Mouse (Mus musculus): Measurements from ENCODE around the gene Lpar5. TPM values are rescaled to one million over a fixed set of nuclear protein-coding genes. Genes with fewer than 3 reads are reported as not detected.

Lpar5 gene
- 22.2 TPM for polyA plus RNA-seq (2017; shearing (Covaris generic))

DNA sequence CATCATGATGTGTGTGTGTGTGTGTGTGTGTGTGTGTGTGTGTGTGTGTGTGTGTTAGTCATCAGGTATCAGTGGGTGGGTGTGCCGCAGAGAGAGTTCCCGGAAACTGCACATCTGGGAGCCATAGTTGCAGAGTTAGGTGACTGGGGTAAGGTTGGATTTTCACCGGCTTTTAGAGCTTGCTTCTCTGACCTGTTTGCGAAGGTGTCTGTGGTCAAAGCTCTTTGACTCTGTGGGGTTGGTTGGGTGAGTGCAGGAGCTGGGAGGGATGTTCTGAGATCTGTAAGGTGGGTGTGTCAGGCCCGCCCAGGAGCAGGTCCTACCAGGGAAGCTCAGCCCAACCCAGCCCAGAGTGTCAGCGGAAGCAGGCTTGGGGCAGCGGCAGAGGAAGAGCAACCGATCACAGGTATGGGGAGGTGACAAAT is at the start of gene Lpar5:
TSS of gene Lpar5 (plus strand) at position 350 of the 425 bp plus-strand sequence.

GRCm38 (mm10) chr6:125039533-125040153 is 28.1 kb upstream of the Lpar5 start, which contains the start of gene Ing4:
Gene Ing4, plus strand, starts transcription at chr6:125039760.

GRCm38 (mm10) chr6:125049678-125050077 is 18.0 kb upstream of the Lpar5 start, which contains the start of gene Acrbp:
Gene Acrbp, plus strand, starts transcription at chr6:125049689.

GRCm38 (mm10) chr6:125095391-125096278 is 27.9 kb downstream of the Lpar5 start, which contains the start of gene Chd4:
Gene Chd4, plus strand, starts transcription at chr6:125095981.

DNA sequence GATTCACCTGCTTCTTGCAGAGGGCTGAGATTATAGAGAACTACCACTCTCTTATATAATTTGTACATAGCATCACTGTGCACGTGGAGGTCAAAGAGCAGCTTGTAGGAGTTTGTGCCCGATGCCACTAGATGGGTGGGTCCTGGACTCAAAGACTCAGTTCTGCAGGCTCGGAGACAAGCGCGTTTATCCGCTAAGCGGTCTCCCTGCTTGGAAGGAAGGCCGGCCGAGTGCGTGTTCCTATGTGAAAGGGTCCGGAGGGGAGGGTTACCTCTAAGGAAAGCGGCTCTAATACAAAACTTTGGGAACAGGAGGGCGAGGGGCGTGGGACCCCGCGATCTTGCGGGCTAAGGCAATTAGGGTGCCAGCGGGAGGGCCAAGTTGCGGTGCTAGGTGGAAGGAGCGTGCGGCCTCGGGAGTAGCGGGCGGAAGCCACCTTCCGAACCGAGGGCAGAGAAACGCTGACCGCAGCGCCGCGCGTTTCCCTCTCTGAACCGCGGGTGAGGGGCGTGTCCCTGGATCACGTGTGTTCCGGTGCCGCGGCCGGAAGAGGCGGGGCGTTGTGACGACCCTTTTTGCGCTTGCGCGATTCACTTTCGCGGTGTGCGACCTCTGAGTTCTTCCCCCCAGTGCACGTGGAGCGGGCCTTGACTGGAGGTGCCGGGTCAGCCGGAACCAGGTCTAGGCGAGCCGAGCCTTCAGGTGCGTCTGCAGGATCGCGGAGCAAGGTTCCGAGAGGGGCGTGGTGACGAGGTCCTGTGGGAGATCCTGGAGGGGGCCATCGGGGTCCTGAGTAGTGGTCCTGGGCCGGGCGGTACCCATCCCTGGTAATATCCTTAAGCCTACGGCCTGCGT is 63.8 kb downstream of the Lpar5 start, which contains the start of gene Nop2:
TSS of gene Nop2 (plus strand) at position 608 of the 855 bp plus-strand sequence.

Other genes with a start within 250 kb of the Lpar5 start
- gene Usp5, start 238.4 kb upstream of the Lpar5 start, polyA plus RNA-seq (2017; shearing (Covaris generic)), result 143 TPM
- 8.5 TPM for gene Cdca3, start 238.4 kb upstream of the Lpar5 start, polyA plus RNA-seq (2017; shearing (Covaris generic))
- not detected for gene Gnb3, start 227.6 kb upstream of the Lpar5 start, polyA plus RNA-seq (2017; shearing (Covaris generic))
- not detected for gene P3h3, start 210.2 kb upstream of the Lpar5 start, polyA plus RNA-seq (2017; shearing (Covaris generic))
- gene Gpr162, start 203.9 kb upstream of the Lpar5 start, polyA plus RNA-seq (2017; shearing (Covaris generic)), result 0.39 TPM
- gene Cd4, start 179.7 kb upstream of the Lpar5 start, polyA plus RNA-seq (2017; shearing (Covaris generic)), result 304 TPM
- gene Lag3, start 156.2 kb upstream of the Lpar5 start, polyA plus RNA-seq (2017; shearing (Covaris generic)), result 5.8 TPM
- gene Ptms, start 147.8 kb upstream of the Lpar5 start, polyA plus RNA-seq (2017; shearing (Covaris generic)), result 11.1 TPM
- 189 TPM for gene Mlf2, start 136.5 kb upstream of the Lpar5 start, polyA plus RNA-seq (2017; shearing (Covaris generic))
- gene Cops7a, start 102.4 kb upstream of the Lpar5 start, polyA plus RNA-seq (2017; shearing (Covaris generic)), result 105 TPM
- not detected for gene Pianp, start 71.2 kb upstream of the Lpar5 start, polyA plus RNA-seq (2017; shearing (Covaris generic))
- 25.6 TPM for gene Zfp384, start 58.8 kb upstream of the Lpar5 start, polyA plus RNA-seq (2017; shearing (Covaris generic))
- gene Ing4, start 28.2 kb upstream of the Lpar5 start, polyA plus RNA-seq (2017; shearing (Covaris generic)), result 85.5 TPM
- 26.6 TPM for gene Acrbp, start 18.2 kb upstream of the Lpar5 start, polyA plus RNA-seq (2017; shearing (Covaris generic))
- gene Chd4, start 28.1 kb downstream of the Lpar5 start, polyA plus RNA-seq (2017; shearing (Covaris generic)), result 73.6 TPM
- 72.9 TPM for gene Nop2, start 64.0 kb downstream of the Lpar5 start, polyA plus RNA-seq (2017; shearing (Covaris generic))
- 16.7 TPM for gene Iffo1, start 77.3 kb downstream of the Lpar5 start, polyA plus RNA-seq (2017; shearing (Covaris generic))
- 293 TPM for gene Gapdh, start 98.5 kb downstream of the Lpar5 start, polyA plus RNA-seq (2017; shearing (Covaris generic))
- gene Ncapd2, start 123.8 kb downstream of the Lpar5 start, polyA plus RNA-seq (2017; shearing (Covaris generic)), result 34.1 TPM
- 110 TPM for gene Mrpl51, start 123.9 kb downstream of the Lpar5 start, polyA plus RNA-seq (2017; shearing (Covaris generic))
- gene Vamp1, start 147.6 kb downstream of the Lpar5 start, polyA plus RNA-seq (2017; shearing (Covaris generic)), result 71.4 TPM
- 157 TPM for gene Tapbpl, start 163.9 kb downstream of the Lpar5 start, polyA plus RNA-seq (2017; shearing (Covaris generic))
- 712 TPM for gene Cd27, start 169.1 kb downstream of the Lpar5 start, polyA plus RNA-seq (2017; shearing (Covaris generic))
- 1.6 TPM for gene Tuba3a, start 218.1 kb downstream of the Lpar5 start, polyA plus RNA-seq (2017; shearing (Covaris generic))
- gene Ltbr, start 246.0 kb downstream of the Lpar5 start, polyA plus RNA-seq (2017; shearing (Covaris generic)), result 0.63 TPM